Mouse (Mus musculus) midbrain, embryonic 16.5 days (tissue): ENCODE measurements around the gene Cxcl1. TPM values are rescaled to one million over a fixed set of nuclear protein-coding genes. Genes with fewer than 3 reads are reported as not detected.
"Not testable (repeated sequence)": the region's sequence is repeated elsewhere in the genome, so short reads cannot be mapped to it uniquely, and the experiment has no call there.

ENCODE experiments used
- ATAC-seq: fragments of 200-750 bp; cut with Nextera tagmentation; 2 replicates; pipeline ENCODE4 v1.8.0; 2017; ENCODE audit warnings: moderate TSS enrichment
- H3K27ac ChIP-seq: fragments of 300-500 bp; sonication (generic); 2 replicates; pipeline ENCODE4 v1.5.1; 2014; ENCODE audit warnings: mild to moderate bottlenecking, low read length, mixed read lengths
- H3K27me3 ChIP-seq: fragments of 300-500 bp; sonication (generic); 2 replicates; pipeline ENCODE4 v1.6.1; 2014; ENCODE audit warnings: low read depth, low read length, mixed read lengths; ENCODE audit not compliant: control insufficient read depth, insufficient read depth
- H3K36me3 ChIP-seq: fragments of 300-500 bp; sonication (generic); 2 replicates; pipeline ENCODE4 v1.6.1; 2014; ENCODE audit warnings: mild to moderate bottlenecking, low read length, moderate library complexity, mixed read lengths; ENCODE audit not compliant: control insufficient read depth, insufficient read depth
- H3K4me1 ChIP-seq: fragments of 300-500 bp; sonication (generic); 2 replicates; pipeline ENCODE4 v1.6.1; 2014; ENCODE audit warnings: mild to moderate bottlenecking, low read length, mixed read lengths; ENCODE audit not compliant: control insufficient read depth, insufficient read depth
- H3K4me2 ChIP-seq: fragments of 300-500 bp; sonication (generic); 2 replicates; pipeline ENCODE4 v1.6.1; 2014; ENCODE audit warnings: mild to moderate bottlenecking, low read length, mixed read lengths
- H3K4me3 ChIP-seq: fragments of 300-500 bp; sonication (generic); 2 replicates; pipeline ENCODE4 v1.5.1; 2014; ENCODE audit warnings: low read depth, mild to moderate bottlenecking, low read length, moderate library complexity, mixed read lengths
- H3K9ac ChIP-seq: fragments of 300-500 bp; sonication (generic); 2 replicates; pipeline ENCODE4 v1.6.1; 2014; ENCODE audit warnings: low read depth, low read length, mixed read lengths
- H3K9me3 ChIP-seq: fragments of 300-500 bp; sonication (generic); replicated peaks from 2 replicates; pipeline ENCODE4 v1.6.1; 2014; ENCODE audit warnings: mild to moderate bottlenecking, low read length, mixed read lengths; ENCODE audit not compliant: control insufficient read depth, poor library complexity, severe bottlenecking
- WGBS: fragments of 180-500 bp; shearing (Covaris S2); extraction: QIAGEN DNeasy Blood & Tissue Kit; methylation state at CpG from one replicate; pipeline ENCODE4 v1.1.7; 2014; 5-methylcytosine and 5-hydroxymethylcytosine counted together
- polyA plus RNA-seq: library from polyadenylated mRNA; unstranded; fragments of >200 nt; fragmentation: Nextera tagmentation; extraction: Ambion mirVana; gene quantifications from 2 replicates; pipeline ENCODE4 v1.2.1, GENCODE M21; 2015

The Cxcl1 gene
- 0.15 TPM in 1 of 2 replicates, not detected in the other for polyA plus RNA-seq

- H3K27me3 ChIP-seq, result no peaks in the 10 kb centered on the region
- no peak within 1 kb of the TSS for H3K27ac ChIP-seq
- WGBS, result 6% methylated on average over 30 of the region's 30 CpGs
- peak within 1 kb of the TSS; percentile 46 for H3K4me3 ChIP-seq
- H3K9me3 ChIP-seq, result no peaks in the 10 kb centered on the region
- H3K4me2 ChIP-seq, result peak within 1 kb of the TSS; percentile 91
- H3K4me1 ChIP-seq, result peaks cover 4% of the 10 kb centered on the region
- peak; percentile 90 for ATAC-seq
- no peaks in the 10 kb centered on the region for H3K36me3 ChIP-seq
- H3K9ac ChIP-seq, result peak within 1 kb of the TSS; percentile 48
Measured at GRCm38 (mm10) chr5:90890519-90891463, at the start of gene Cxcl1. TSS of gene Cxcl1 (plus strand) at chr5:90891241.

- Histone ChIP-seq H3K27ac (no peak overlapping the region), H3K4me3 (no peak overlapping the region), H3K27me3 (no peaks in the 10 kb centered on the region), H3K9me3 (no peaks in the 10 kb centered on the region), H3K4me1 (no peaks in the 10 kb centered on the region), H3K4me2 (no peak overlapping the region), H3K36me3 (no peaks in the 10 kb centered on the region), H3K9ac (no peak overlapping the region)
- WGBS, result 84% methylated on average over 3 of the region's 3 CpGs
- ATAC-seq, result no peak
Measured at GRCm38 (mm10) chr5:90843891-90844290, 47.1 kb upstream of the Cxcl1 start.

GRCm38 (mm10) chr5:90850096-90850495 is 40.9 kb upstream of the Cxcl1 start:
- not testable (repeated sequence) for H3K27ac ChIP-seq, H3K4me2 ChIP-seq, ATAC-seq, H3K36me3 ChIP-seq, H3K9ac ChIP-seq, H3K4me1 ChIP-seq, H3K9me3 ChIP-seq, H3K27me3 ChIP-seq, H3K4me3 ChIP-seq
- 92% methylated on average over 7 of the region's 7 CpGs for WGBS

GRCm38 (mm10) chr5:90851391-90851790 is 39.6 kb upstream of the Cxcl1 start:
- WGBS, result 95% methylated on average over 11 of the region's 11 CpGs

GRCm38 (mm10) chr5:90853206-90853605 is 37.8 kb upstream of the Cxcl1 start:
- no peak overlapping the region for H3K27ac ChIP-seq
- no peaks in the 10 kb centered on the region for H3K27me3 ChIP-seq
- no peaks in the 10 kb centered on the region for H3K9me3 ChIP-seq
- WGBS, result 87% methylated on average over 4 of the region's 4 CpGs
- H3K4me3 ChIP-seq, result no peak overlapping the region
- no peak for ATAC-seq
- H3K9ac ChIP-seq, result no peak overlapping the region
- no peaks in the 10 kb centered on the region for H3K4me1 ChIP-seq
- H3K4me2 ChIP-seq, result no peak overlapping the region
- no peaks in the 10 kb centered on the region for H3K36me3 ChIP-seq

More at GRCm38 (mm10) chr5:90851391-90851790, 39.6 kb upstream of the Cxcl1 start:
- not testable (repeated sequence) for H3K27ac ChIP-seq, H3K4me1 ChIP-seq, H3K4me3 ChIP-seq, H3K4me2 ChIP-seq, H3K9ac ChIP-seq, H3K9me3 ChIP-seq, ATAC-seq, H3K36me3 ChIP-seq, H3K27me3 ChIP-seq

- Histone ChIP-seq H3K36me3 (no peaks in the 10 kb centered on the region), H3K9ac (no peak overlapping the region), H3K4me3 (no peak overlapping the region), H3K4me1 (no peaks in the 10 kb centered on the region), H3K27me3 (no peaks in the 10 kb centered on the region), H3K9me3 (no peaks in the 10 kb centered on the region), H3K4me2 (no peak overlapping the region), H3K27ac (no peak overlapping the region)
- ATAC-seq, result no peak
- WGBS, result 87% methylated on average over 7 of the region's 7 CpGs
Measured at GRCm38 (mm10) chr5:90855308-90856230, 35.5 kb upstream of the Cxcl1 start.

GRCm38 (mm10) chr5:90857463-90857862 is 33.6 kb upstream of the Cxcl1 start:
- H3K27me3 ChIP-seq, result no peaks in the 10 kb centered on the region
- no peak overlapping the region for H3K27ac ChIP-seq
- no peak for ATAC-seq
- no peaks in the 10 kb centered on the region for H3K36me3 ChIP-seq
- 76% methylated on average over 5 of the region's 5 CpGs for WGBS
- no peaks in the 10 kb centered on the region for H3K4me1 ChIP-seq
- H3K9ac ChIP-seq, result no peak overlapping the region
- no peak overlapping the region for H3K4me3 ChIP-seq
- no peak overlapping the region for H3K4me2 ChIP-seq
- H3K9me3 ChIP-seq, result no peaks in the 10 kb centered on the region

- Histone ChIP-seq H3K4me2 (no peak overlapping the region), H3K27me3 (no peaks in the 10 kb centered on the region), H3K27ac (no peak overlapping the region), H3K4me1 (no peaks in the 10 kb centered on the region), H3K9ac (no peak overlapping the region), H3K4me3 (no peak overlapping the region), H3K36me3 (no peaks in the 10 kb centered on the region), H3K9me3 (no peaks in the 10 kb centered on the region)
- WGBS, result 94% methylated on average over 2 of the region's 2 CpGs
- ATAC-seq, result no peak
Measured at GRCm38 (mm10) chr5:90858429-90858828, 32.6 kb upstream of the Cxcl1 start.
